Mouse (Mus musculus) liver (tissue): Measurements from ENCODE around the gene Dbn1.
A peak's percentile ranks its signal among the peaks of the same experiment; 100 is the strongest.

Experiments
- DNase-seq: peaks from one replicate; pipeline ENCODE4 v3.0.0-alpha.2; 2020; ENCODE audit warnings: mixed read lengths

Gene Dbn1

GRCm38 (mm10) chr13:55487578-55488498 lies at the start of gene Dbn1:
TSS of gene Dbn1 (minus strand) at chr13:55488111.
- DNase-seq = peak; percentile 56

- peak; percentile 97 for DNase-seq
These were observed 48.6 kb upstream of the Dbn1 start, which contains the start of gene Ddx41 for GRCm38 (mm10) chr13:55536194-55537175. TSS of gene Ddx41 (minus strand) at chr13:55536658.

GRCm38 (mm10) chr13:55535796-55536193 lies 47.9 kb upstream of the Dbn1 start:
- DNase-seq = no peak

- no peak for DNase-seq
These were observed 47.3 kb upstream of the Dbn1 start for GRCm38 (mm10) chr13:55535191-55535590.

- DNase-seq = no peak
These were observed 41.4 kb upstream of the Dbn1 start, which contains the start of gene Dok3 for GRCm38 (mm10) chr13:55529198-55529915. TSS of gene Dok3 (minus strand) at chr13:55529296.

GRCm38 (mm10) chr13:55527834-55528772 lies 40.2 kb upstream of the Dbn1 start:
- peak; percentile 56 for DNase-seq

GRCm38 (mm10) chr13:55527212-55527611 lies 39.3 kb upstream of the Dbn1 start:
- DNase-seq = no peak

- no peak for DNase-seq
These were observed 38.0 kb upstream of the Dbn1 start for GRCm38 (mm10) chr13:55525733-55526553.

- no peak for DNase-seq
These were observed 36.2 kb upstream of the Dbn1 start for GRCm38 (mm10) chr13:55523951-55524600.

- DNase-seq = peak; percentile 54
These were observed 35.4 kb upstream of the Dbn1 start for GRCm38 (mm10) chr13:55523278-55523677.

- no peak for DNase-seq
These were observed 34.8 kb upstream of the Dbn1 start for GRCm38 (mm10) chr13:55522730-55523129.

- no peak for DNase-seq
These were observed 31.7 kb upstream of the Dbn1 start for GRCm38 (mm10) chr13:55519606-55520005.

GRCm38 (mm10) chr13:55516955-55517354 lies 29.0 kb upstream of the Dbn1 start:
- peak; percentile 84 for DNase-seq

GRCm38 (mm10) chr13:55513828-55514227 lies 25.9 kb upstream of the Dbn1 start:
- no peak for DNase-seq

- peak; percentile 88 for DNase-seq
These were observed 25.3 kb upstream of the Dbn1 start, which contains the start of gene Pdlim7 for GRCm38 (mm10) chr13:55513111-55513748. TSS of gene Pdlim7 (minus strand) at chr13:55513676.

- DNase-seq = peak; percentile 60
These were observed 24.6 kb upstream of the Dbn1 start for GRCm38 (mm10) chr13:55512379-55513031.

- peak; percentile 47 for DNase-seq
These were observed 23.6 kb upstream of the Dbn1 start for GRCm38 (mm10) chr13:55511492-55511861.

GRCm38 (mm10) chr13:55510668-55511491 lies 23.0 kb upstream of the Dbn1 start:
- DNase-seq = peak; percentile 74
